Mouse (Mus musculus) frontal cortex, postnatal 36 days (tissue): ENCODE results near the gene Arhgap21.

Source experiments
- DNase-seq, 2 experiments: peaks; one replicate each; pipeline ENCODE4 v3.0.0; 2022; ENCODE audit warnings: low spot score in 2 of 2

Arhgap21 gene

GRCm38 (mm10) chr2:20966176-20967100 is 2.2 kb downstream of the Arhgap21 start:
- DNase-seq: no peak

- no peak for DNase-seq
Observed at GRCm38 (mm10) chr2:20965361-20965760, 3.3 kb downstream of the Arhgap21 start.

GRCm38 (mm10) chr2:20964461-20964860 is 4.2 kb downstream of the Arhgap21 start:
- DNase-seq: no peak

GRCm38 (mm10) chr2:20963226-20963805 is 5.4 kb downstream of the Arhgap21 start:
- DNase-seq: no peak

GRCm38 (mm10) chr2:20962284-20962683 is 6.4 kb downstream of the Arhgap21 start:
- no peak for DNase-seq

DNA sequence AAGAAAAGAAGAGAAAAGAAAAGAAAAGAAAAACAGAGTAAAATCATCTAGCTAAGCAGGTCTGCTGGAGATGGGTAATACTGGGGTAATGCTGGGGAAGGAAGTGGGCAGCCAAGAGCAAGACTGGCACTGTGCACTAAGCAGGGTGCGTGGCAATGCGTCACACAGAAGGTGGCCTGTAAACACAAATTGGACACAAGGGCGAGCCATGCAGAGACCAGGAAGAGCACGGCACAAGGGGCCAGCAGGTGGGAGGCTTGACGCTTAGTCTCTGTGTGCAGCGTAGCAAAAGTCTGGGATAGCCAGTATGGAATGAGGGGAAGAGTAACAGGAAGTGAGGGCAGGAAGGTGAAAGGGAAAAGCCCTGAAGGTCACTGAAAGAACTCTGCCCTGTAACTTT is 6.9 kb downstream of the Arhgap21 start:
- DNase-seq: no peak

DNA sequence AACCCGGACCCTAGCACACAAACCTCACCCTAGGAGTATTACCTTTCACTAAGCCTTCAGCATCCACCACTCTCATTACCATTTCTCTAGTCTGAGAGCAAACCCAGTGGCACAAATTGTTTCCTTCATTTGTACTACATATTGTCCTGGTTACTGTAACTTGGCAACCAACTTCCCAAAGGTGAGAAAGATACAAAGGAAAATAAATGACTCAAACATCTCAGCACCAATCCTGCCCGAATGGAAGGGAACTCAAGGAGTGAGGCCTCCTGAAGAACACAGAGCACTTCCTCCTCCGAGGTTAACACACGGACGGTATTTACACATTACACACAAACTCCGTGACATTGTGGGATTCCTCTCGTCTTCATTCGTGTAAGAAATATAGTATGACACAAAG is 7.4 kb downstream of the Arhgap21 start:
- DNase-seq: no peak

DNA sequence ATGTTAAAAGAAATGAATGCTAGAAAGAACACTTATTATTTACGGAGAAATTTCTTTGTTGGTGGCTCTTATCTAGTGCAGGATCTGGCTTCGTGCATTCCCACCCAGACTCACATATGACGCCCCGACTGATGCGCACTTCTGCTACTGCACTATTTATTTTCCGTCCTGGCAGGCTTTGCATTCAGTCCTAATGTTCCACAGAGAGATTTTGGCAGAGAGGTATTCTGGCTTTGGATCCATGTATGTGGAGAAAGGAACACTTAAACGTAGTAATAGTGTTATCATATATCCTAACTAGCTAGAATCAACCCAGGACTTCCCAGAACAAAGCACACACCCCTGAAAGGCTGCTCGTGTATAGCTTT is 8.0 kb downstream of the Arhgap21 start:
- DNase-seq: no peak

DNA sequence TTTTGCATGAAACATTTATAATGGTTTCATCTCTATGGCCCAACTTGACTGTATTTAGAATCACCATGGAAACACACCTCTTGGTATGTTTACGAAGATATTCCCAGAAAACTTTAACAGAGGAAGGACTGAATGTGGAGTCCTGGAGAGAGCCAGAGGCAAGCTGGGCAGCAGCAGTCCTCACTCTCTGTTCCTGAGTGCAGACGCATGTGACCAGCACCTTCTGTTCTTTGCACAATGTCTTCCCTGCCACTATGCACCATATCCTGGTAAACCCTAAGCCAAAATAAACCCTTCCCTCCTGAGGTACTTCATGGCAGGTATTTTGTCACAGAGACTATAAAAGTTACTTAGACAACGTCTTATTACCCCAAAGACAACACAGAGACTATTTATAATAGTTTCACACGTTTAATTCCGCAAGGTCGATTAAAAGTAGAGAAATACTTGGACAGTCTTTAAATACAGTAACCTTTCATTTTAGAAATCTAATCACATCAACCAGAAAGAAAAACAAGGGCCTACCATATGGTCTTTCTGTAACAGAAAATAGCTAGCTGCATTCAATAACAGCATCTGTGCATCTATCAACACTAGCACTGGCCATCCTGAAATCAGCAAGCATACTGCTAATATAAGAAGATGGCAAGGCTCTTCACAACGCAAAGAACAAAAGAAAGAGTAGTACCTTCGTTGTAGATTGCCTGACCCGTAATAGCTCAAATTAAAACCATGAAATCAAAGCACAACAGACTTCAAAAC is 8.6 kb downstream of the Arhgap21 start:
- DNase-seq: no peak

GRCm38 (mm10) chr2:20959045-20959444 is 9.6 kb downstream of the Arhgap21 start:
- DNase-seq: no peak

GRCm38 (mm10) chr2:20957995-20958394 is 10.7 kb downstream of the Arhgap21 start:
- DNase-seq: no peak

- no peak for DNase-seq
Observed at GRCm38 (mm10) chr2:20956716-20957115, 12.0 kb downstream of the Arhgap21 start.

DNA sequence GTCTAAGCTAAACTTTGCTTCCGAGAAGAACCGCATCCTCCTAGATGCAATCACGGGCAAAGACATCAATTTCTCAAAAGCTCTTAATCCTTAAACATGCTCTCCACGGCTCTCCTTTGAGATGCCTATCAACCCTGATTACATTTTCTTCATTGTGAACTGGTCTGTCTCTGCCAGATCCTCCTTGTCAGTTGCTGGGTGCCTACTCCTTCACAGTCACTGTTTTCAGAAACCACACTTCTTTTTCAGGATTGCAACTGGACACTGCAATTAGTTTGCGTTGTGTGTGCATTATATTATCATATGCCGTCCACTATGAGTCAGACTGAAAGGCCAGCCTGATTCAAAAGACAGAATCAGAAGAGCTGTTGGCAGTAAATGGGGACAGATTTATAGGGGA is 12.7 kb downstream of the Arhgap21 start:
- no peak for DNase-seq

GRCm38 (mm10) chr2:20955376-20955775 is 13.3 kb downstream of the Arhgap21 start:
- DNase-seq: no peak

DNA sequence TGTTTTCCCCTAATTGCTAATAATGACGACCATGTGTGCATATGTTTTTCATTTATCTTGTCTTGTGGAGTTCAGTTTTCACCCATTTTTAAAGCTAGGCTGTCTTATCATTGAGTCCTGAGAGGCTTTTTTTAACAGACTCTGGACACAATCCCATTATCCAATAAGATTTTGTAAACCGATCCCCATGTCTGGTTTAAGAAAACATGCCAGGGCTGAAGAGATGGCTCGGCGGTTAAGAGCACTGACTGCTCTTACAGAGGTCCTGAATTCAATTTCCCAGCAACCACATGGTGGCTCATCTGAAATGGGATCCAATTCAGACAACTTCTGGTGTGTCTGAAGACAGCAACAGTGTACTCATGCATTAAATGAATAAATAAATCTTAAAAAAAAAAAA is 16.0 kb downstream of the Arhgap21 start:
- no peak for DNase-seq

- no peak for DNase-seq
Observed at GRCm38 (mm10) chr2:20949168-20949567, 19.5 kb downstream of the Arhgap21 start.

DNA sequence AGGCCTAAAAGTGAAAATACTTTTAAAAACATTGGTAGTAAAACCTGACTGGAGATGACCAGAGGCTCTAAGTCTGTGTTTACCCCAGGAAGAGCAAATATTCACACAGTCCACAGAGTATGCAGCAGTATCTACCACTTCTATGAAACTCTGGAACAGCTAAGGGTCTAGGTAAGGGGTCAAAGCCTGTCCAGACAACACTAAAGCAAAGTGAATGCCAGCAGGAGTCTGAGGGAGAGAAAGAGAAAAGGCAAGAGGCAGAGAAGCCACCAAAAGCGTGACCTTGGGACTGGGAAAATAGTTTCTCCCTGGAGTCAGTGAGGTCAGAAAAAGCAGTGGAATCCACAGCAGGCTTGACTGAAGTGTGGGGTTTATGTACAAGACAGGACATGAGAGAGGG is 21.6 kb downstream of the Arhgap21 start:
- no peak for DNase-seq

DNA sequence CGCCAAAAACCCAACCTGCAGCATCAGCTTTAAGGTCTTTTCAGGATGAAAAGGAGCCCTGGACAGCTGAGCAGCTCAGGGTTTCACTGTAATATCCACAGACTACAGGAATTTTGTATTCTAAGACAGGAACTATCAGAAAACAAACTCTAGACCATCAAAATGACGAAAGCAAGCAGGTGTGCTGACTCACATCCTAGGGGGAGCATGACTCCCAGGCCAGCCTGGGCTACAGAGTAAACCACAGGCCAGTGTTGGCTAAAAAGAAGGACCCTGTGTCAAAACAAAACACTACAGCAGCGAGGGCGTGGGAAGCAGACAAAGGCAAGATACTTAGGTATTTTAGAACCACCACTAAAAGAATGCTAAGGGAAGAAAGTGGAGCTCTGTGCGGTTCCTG is 23.1 kb downstream of the Arhgap21 start:
- no peak for DNase-seq

GRCm38 (mm10) chr2:20943730-20944454 is 24.8 kb downstream of the Arhgap21 start:
- DNase-seq: no peak

- DNase-seq: peak; percentile 46 to 48
Observed at GRCm38 (mm10) chr2:20943222-20943621, 25.5 kb downstream of the Arhgap21 start.

DNA sequence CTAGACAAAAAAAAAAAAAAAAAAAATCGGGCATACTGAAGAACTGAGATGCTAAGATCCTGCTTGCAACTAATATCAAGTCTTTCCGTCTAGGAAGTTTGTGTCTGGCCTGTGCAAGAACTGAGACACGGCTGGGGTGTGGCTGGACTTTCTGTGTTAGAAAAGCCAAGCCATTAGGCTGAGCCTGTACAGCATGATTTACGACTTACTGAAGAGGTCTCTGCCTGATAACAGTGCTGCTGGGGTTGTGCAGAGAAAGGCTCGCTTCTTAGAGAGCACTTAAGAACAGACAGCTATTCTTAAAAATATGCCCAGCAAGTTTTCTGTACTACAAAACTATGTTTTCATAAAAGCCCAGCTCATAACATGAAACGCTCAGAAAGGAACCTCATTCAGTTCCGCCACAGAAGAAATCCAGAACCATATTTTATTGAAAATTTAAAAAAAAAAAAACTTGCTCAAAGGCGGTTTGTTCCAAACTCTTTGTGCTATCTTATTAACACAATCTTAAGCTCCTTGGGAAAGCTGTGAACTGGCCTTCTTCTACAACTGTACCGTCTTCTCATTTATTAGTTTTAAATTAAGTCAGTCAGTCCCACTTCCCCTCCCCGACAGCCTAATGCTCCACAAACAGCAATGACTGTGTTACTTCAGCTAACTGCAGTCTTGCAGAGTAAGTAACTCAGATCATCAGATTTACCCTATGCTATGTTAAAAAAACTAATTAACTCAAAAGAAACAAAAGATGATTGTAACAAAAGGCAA is 26.1 kb downstream of the Arhgap21 start:
- no peak for DNase-seq
